Mouse (Mus musculus) cerebellum, adult 11 months (tissue): ENCODE results near the gene Aebp2.
A peak's percentile ranks its signal among the peaks of the same experiment; 100 is the strongest.

Experiments
- DNase-seq: peaks from one replicate; pipeline ENCODE4 v3.0.0; 2022

Gene Aebp2

GRCm38 (mm10) chr6:140705132-140705531, 82.7 kb downstream of the Aebp2 start:
- no peak for DNase-seq

- no peak for DNase-seq
These were observed 83.6 kb downstream of the Aebp2 start for GRCm38 (mm10) chr6:140706056-140706455.

DNA sequence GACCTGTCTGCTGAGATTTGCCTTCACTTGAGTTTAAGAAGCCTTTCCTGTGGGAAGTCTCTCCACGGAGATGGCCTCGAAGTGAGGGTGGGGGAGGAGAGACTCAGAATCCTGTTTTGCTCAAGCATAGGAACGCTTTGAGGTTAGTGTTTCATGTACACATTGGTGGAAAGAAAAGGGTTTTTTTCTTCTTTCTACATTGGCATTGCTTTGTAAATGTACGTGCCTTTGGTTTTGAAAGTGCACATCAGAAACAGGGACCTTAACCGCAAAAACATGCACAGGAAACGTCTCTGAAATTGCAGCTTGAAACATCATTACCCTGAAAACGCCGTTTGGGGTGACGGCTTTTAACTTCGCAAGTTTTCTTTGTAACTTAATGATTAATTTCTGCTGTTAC, 85.6 kb downstream of the Aebp2 start:
- no peak for DNase-seq

- no peak for DNase-seq
These were observed 87.1 kb downstream of the Aebp2 start for GRCm38 (mm10) chr6:140709415-140710107.

GRCm38 (mm10) chr6:140712754-140713153, 90.3 kb downstream of the Aebp2 start:
- DNase-seq = peak; percentile 70

DNA sequence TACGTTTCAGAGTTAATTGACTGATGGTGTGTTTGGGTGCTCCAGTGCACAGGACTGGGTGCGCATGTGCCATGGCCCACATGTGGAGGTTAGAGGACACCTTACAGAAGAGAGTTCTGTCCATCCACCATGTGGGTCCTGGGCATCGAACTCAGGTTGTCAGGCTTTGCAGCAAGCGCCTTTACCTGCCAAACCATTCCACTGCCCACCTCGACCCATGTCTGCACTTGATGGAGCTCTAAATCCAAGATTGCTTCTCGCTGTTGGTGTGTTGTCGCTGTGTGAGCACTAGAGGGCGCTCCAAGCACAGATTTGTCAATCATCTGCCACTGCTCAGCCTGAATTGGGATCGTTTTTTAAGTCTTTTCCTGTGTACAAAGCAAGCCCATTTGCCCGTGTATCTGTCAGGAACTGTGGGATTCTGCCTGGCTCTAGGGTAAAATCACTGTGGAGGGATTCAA, 92.5 kb downstream of the Aebp2 start:
- DNase-seq = peak; percentile 73

- DNase-seq = no peak
These were observed 99.6 kb downstream of the Aebp2 start for GRCm38 (mm10) chr6:140722058-140722457.
